Mouse (Mus musculus) heart, embryonic 14.5 days (tissue): Measurements from ENCODE around the gene Nme9. TPM values are rescaled to one million over a fixed set of nuclear protein-coding genes. Genes with fewer than 3 reads are reported as not detected.
A peak's percentile ranks its signal among the peaks of the same experiment; 100 is the strongest.

Experiments used
- ATAC-seq: fragments of 200-750 bp; cut with Nextera tagmentation; 2 replicates; pipeline ENCODE4 v1.8.0; 2017; ENCODE audit warnings: low read depth, moderate TSS enrichment; ENCODE audit not compliant: insufficient number of reproducible peaks, insufficient read depth, low FRiP score
- H3K27ac ChIP-seq, 2 experiments: fragments of 200-500 bp in 1 of 2; fragments of 300-500 bp in 1 of 2; sonication (generic) in 1 of 2; replicated peaks in 1 of 2; 2 replicates each; pipeline ENCODE4 v1.5.1; 2012 to 2014; ENCODE audit warnings: low read depth in 2 of 2, low read length in 2 of 2, control low read depth in 1 of 2, mild to moderate bottlenecking in 1 of 2, mixed read lengths in 1 of 2; ENCODE audit not compliant: control insufficient read depth in 1 of 2, insufficient read depth in 1 of 2
- H3K27me3 ChIP-seq: fragments of 300-500 bp; sonication (generic); 2 replicates; pipeline ENCODE4 v1.6.1; 2014; ENCODE audit warnings: mild to moderate bottlenecking, low read length, control low read depth; ENCODE audit not compliant: control insufficient read depth, insufficient read depth
- H3K36me3 ChIP-seq: fragments of 300-500 bp; sonication (generic); 2 replicates; pipeline ENCODE4 v1.6.1; 2014; ENCODE audit warnings: mild to moderate bottlenecking, control low read depth, low read length, mixed read lengths; ENCODE audit not compliant: control insufficient read depth, insufficient read depth
- H3K4me1 ChIP-seq, 2 experiments: fragments of 200-500 bp in 1 of 2; fragments of 300-500 bp in 1 of 2; sonication (generic) in 1 of 2; 2 replicates each; pipeline ENCODE4 v1.6.1; 2012 to 2014; ENCODE audit warnings: low read length in 2 of 2, control low read depth in 1 of 2, mixed read lengths in 1 of 2; ENCODE audit not compliant: control insufficient read depth in 2 of 2, insufficient read depth in 2 of 2
- H3K4me2 ChIP-seq: fragments of 300-500 bp; sonication (generic); 2 replicates; pipeline ENCODE4 v1.6.1; 2014; ENCODE audit warnings: mild to moderate bottlenecking, low read length
- H3K4me3 ChIP-seq, 2 experiments: fragments of 200-500 bp in 1 of 2; fragments of 300-500 bp in 1 of 2; sonication (generic) in 1 of 2; 2 replicates each; pipeline ENCODE4 v1.5.1; 2012 to 2014; ENCODE audit warnings: low read length in 2 of 2, mild to moderate bottlenecking in 2 of 2, control low read depth in 1 of 2, low read depth in 1 of 2, moderate library complexity in 1 of 2; ENCODE audit not compliant: control insufficient read depth in 1 of 2, insufficient read depth in 1 of 2
- H3K9ac ChIP-seq: fragments of 300-500 bp; sonication (generic); 2 replicates; pipeline ENCODE4 v1.6.1; 2014; ENCODE audit warnings: mild to moderate bottlenecking, low read length
- H3K9me3 ChIP-seq: fragments of 300-500 bp; sonication (generic); 2 replicates; pipeline ENCODE4 v1.6.1; 2016; ENCODE audit warnings: low read length, control low read depth; ENCODE audit not compliant: control insufficient read depth
- WGBS: fragments of 180-500 bp; shearing (Covaris S2); extraction: QIAGEN DNeasy Blood & Tissue Kit; methylation state at CpG from one replicate; pipeline ENCODE4 v1.1.7; 2014; 5-methylcytosine and 5-hydroxymethylcytosine counted together
- polyA plus RNA-seq: library from polyadenylated mRNA; unstranded; fragments of >200 nt; fragmentation: Nextera tagmentation; extraction: Ambion mirVana; gene quantifications from 2 replicates; pipeline ENCODE4 v1.2.1, GENCODE M21; 2014

Nme9 gene
- polyA plus RNA-seq, 1 experiment from 2014 or later, result not detected

DNA sequence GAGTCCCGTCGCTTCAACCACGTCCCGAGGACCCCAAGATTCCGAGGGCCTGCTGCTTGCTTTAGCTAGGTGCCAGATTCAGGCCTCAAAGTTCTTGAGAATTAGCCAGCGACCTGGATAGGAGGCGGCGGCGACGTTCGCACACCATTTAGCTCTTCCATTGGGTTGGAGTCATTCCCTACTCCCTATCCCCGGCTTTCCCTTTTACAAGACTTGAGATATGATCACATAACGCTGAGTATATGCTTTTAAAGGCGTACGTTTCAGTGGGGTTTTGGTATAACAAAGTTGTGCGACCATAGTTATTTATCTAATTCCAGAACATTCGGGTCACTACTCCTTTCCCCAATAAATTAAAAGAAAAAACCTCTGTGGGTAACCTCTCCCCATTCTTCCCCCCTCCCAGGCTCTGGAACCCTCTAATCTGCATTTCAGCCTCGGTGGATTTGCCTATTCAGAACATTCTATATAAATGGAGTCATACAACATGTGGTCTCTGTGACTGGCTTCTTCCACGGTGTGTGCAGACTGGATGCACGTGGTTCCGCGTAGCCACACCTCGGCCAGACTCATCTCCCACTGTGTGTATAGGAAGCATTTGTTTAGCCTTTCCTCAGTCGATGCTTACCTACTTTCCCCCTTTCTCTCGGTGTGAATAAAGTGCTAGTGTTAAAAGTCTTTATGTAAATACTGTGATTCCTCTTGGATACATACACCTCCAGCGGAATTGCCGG is 14.1 kb upstream of the Nme9 start, which contains the start of gene Mras:
Gene Mras (minus strand): TSS at position 351 of the 734 bp plus-strand sequence.
- H3K36me3 ChIP-seq, result no peaks in the 10 kb centered on the region
- peaks cover 12% of the 10 kb centered on the region for H3K27me3 ChIP-seq
- H3K4me1 ChIP-seq, result peaks cover 13% of the 10 kb centered on the region in 2 experiments
- peak within 1 kb of the TSS; percentile 88 for H3K9ac ChIP-seq
- 14% methylated on average over 27 of the region's 27 CpGs for WGBS
- H3K4me3 ChIP-seq, result peak within 1 kb of the TSS; percentile 84 to 85
- H3K9me3 ChIP-seq, result no peaks in the 10 kb centered on the region
- peak within 1 kb of the TSS; percentile 5 to 73; a peak in 3 of 4 replicates for H3K27ac ChIP-seq
- no peak for ATAC-seq
- peak within 1 kb of the TSS; percentile 94 for H3K4me2 ChIP-seq

DNA sequence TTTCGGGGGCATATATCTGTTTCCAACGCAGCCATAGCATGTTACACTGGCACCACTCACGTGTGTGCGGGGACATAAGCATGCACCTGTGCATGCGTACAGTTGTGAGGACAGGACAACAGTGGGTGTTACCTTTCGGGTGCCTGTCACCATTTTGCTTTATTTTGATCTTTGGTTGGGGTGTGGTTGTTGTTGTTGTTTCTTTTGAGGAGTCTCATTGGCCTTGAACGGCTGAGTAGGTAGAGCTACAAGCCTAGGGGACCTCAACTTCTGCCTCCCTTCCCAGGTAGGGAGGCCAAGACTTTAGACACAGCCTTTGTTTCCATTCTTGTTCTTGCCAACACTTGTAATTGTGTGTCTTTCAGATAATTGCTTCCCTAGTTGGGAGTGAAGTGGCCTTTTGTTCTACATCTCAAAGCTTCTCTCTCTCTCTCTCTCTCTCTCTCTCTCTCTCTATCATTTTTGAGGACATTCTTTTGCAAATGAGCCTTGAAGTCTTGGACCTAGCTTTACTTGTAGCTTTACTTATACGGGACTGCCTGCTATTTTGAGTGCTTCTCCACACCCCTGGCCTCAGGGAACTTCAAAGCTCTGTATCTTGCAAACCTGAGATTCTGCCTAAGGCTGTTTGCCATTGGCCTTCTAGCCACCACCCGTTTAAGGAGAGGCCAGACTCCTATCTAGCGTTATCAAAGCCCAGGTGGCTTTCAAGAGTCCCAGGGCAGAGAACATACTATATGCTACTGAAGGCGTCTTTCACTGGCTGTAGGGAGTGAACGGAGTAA is 13.3 kb upstream of the Nme9 start:
- 0 out of 2 replicates have a peak overlapping the region, but pooled peaks have one; percentile 94 for H3K4me2 ChIP-seq
- no peak for ATAC-seq
- H3K27me3 ChIP-seq, result peaks cover 12% of the 10 kb centered on the region
- H3K4me3 ChIP-seq, result no peak overlapping the region
- 72% methylated on average over 12 of the region's 12 CpGs for WGBS
- H3K9me3 ChIP-seq, result no peaks in the 10 kb centered on the region
- H3K36me3 ChIP-seq, result no peaks in the 10 kb centered on the region
- H3K4me1 ChIP-seq, result peaks cover 13% of the 10 kb centered on the region in 2 experiments
- no peak overlapping the region for H3K9ac ChIP-seq
- no peak overlapping the region for H3K27ac ChIP-seq

DNA sequence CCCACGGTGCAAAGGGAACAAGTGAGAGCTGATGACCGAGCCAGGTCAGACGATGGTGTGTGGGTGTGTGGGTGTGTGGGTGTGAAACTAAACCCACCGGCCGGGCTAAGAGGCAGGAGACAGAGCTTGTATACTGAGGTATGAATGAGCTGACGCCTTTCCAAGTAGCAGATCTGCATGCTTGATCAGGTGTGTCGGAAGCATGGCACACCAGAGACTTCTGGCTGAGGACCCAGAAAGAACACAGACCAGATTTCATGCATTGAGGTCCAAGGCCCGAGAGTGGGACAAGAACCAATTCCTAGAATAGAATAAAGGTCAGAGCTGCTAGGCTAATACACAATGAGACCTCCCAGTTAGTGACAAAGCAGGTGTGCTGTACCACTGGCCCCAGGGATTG is 12.2 kb upstream of the Nme9 start:
- ATAC-seq, result no peak
- 68% methylated on average over 8 of the region's 8 CpGs for WGBS

DNA sequence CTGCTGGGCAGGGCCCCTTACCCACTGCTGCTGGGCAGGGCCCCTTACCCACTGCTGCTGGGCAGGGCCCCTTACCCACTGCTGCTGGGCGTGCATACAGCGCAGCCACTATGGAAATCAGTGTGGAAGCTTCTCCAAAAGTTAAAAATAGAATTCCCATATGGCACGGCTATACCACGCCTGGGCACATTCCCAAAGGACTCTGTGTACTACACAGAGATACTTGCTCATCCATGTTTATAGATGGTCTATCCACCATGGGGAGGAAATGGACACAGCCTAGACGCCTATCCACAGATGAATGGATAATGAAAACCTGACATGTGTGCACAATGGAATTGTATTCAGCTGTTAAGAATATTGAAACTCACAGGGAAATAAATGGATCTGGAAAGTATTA is 10.3 kb upstream of the Nme9 start:
- peaks cover 12% of the 10 kb centered on the region for H3K27me3 ChIP-seq
- H3K4me2 ChIP-seq, result no peak overlapping the region
- 60% methylated on average over 5 of the region's 5 CpGs for WGBS

More for the DNA sequence above, 12.2 kb upstream of the Nme9 start:
- H3K4me2 ChIP-seq, result no peak overlapping the region
- no peaks in the 10 kb centered on the region for H3K36me3 ChIP-seq
- H3K9ac ChIP-seq, result no peak overlapping the region
- no peaks in the 10 kb centered on the region for H3K9me3 ChIP-seq
- H3K4me1 ChIP-seq, result peaks cover 13% of the 10 kb centered on the region in 2 experiments
- no peak overlapping the region for H3K4me3 ChIP-seq
- H3K27me3 ChIP-seq, result peaks cover 12% of the 10 kb centered on the region
- no peak overlapping the region for H3K27ac ChIP-seq

DNA sequence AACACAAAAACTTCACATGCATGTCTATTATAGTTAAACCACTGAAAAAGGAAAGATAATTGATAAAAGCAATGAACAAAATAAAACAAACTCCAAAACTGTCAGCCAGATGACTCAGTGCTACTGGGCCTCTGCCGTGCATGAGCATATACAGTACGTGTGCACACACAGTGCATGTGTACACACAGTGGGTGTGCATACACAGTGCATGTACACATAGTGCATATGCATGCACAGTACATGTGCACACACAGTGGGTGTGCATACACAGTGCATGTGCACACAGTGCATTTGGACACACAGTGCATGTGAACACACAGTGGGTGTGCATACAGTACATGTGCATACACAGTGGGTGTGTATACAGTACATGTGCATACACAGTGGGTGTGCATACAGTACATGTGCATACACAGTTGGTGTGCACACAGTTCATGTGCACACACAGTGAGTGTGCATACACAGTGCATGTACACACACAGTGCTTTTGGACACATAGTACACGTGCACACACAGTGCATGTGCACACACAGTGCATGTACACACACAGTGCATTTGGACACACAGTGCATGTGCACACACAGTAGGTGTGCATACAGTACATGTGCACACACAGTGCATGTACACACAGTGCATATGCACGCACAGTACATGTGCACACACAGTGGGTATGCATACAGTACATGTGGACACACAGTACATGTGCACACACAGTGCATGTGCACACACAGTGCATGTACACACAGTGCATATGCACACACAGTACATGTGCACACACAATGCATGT is 9.4 kb upstream of the Nme9 start:
- no peaks in the 10 kb centered on the region for H3K9me3 ChIP-seq
- H3K4me3 ChIP-seq, result no peak overlapping the region
- peaks cover 2 to 6% of the 10 kb centered on the region in 2 experiments; a peak in 2 of 4 replicates for H3K4me1 ChIP-seq
- WGBS, result 88% methylated on average over 4 of the region's 4 CpGs
- H3K4me2 ChIP-seq, result no peak overlapping the region
- H3K9ac ChIP-seq, result no peak overlapping the region
- peaks cover 12% of the 10 kb centered on the region for H3K27me3 ChIP-seq
- no peak overlapping the region for H3K27ac ChIP-seq
- ATAC-seq, result no peak
- H3K36me3 ChIP-seq, result no peaks in the 10 kb centered on the region

More for the DNA sequence above, 10.3 kb upstream of the Nme9 start:
- no peak for ATAC-seq
- Histone ChIP-seq H3K9me3 (no peaks in the 10 kb centered on the region), H3K36me3 (no peaks in the 10 kb centered on the region), H3K27ac (no peak overlapping the region), H3K9ac (no peak overlapping the region), H3K4me3 (no peak overlapping the region), H3K4me1 (peaks cover 2 to 6% of the 10 kb centered on the region in 2 experiments; a peak in 3 of 4 replicates)

DNA sequence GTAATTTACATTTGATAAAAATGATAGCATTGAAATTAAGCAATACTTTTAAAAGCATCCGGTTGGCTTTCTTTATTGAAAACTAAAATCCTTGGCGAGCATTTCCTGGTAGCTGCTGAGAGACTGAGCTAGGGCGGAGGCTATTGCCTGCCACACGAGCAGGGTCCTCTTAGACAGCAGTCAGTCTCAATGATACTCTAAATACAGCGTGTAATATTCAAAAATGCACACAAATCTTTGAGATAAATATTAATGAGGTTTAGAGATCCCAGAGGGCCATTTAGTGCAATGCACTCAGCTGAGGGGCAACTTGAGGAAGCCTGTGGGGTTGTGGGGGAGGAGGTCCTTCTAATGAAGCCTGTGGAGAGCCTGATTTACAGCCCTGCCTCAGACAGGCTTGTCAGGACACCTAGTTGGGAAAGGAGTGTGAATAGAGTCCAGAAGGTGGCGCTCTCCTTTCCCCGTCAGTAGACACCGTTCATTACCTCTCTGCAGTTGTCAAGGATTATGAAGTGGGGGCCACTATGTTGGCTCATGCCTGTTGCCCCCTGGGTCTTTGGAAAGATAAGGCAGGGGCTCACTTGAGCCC is 6.6 kb upstream of the Nme9 start:
- no peak overlapping the region for H3K9ac ChIP-seq
- no peaks in the 10 kb centered on the region for H3K27me3 ChIP-seq
- no peak overlapping the region for H3K4me3 ChIP-seq
- no peak for ATAC-seq
- no peaks in the 10 kb centered on the region for H3K9me3 ChIP-seq
- no peaks in the 10 kb centered on the region for H3K36me3 ChIP-seq
- no peak overlapping the region for H3K27ac ChIP-seq
- no peaks in the 10 kb centered on the region for H3K4me1 ChIP-seq
- no peak overlapping the region for H3K4me2 ChIP-seq
- WGBS, result 42% methylated on average over 8 of the region's 8 CpGs

DNA sequence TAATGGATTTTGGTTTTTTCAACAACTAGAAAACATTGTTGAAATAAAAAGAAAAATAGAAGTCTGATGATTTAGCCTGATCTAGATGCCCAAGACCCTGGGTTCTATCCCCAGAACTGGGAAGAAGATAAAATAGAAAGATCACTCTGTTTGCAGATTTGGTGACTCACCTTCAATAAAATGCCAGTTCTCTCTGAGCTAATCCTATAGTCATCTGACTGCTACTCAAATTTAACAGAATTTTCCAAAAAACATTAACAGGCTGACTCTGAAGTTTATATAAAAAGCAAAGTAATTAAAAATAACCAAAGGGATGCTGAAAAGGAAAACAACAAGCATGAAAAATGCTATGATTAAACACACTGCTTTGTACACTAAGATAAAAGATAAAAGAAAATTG is 5.0 kb upstream of the Nme9 start:
- no peak for ATAC-seq
- Histone ChIP-seq H3K27ac (no peak overlapping the region), H3K9me3 (no peaks in the 10 kb centered on the region), H3K4me1 (no peaks in the 10 kb centered on the region), H3K9ac (no peak overlapping the region), H3K27me3 (peaks cover 8% of the 10 kb centered on the region), H3K36me3 (no peaks in the 10 kb centered on the region), H3K4me2 (no peak overlapping the region), H3K4me3 (no peak overlapping the region)
